Mouse (Mus musculus): ENCODE data around the gene Mrpl40.

DNA sequence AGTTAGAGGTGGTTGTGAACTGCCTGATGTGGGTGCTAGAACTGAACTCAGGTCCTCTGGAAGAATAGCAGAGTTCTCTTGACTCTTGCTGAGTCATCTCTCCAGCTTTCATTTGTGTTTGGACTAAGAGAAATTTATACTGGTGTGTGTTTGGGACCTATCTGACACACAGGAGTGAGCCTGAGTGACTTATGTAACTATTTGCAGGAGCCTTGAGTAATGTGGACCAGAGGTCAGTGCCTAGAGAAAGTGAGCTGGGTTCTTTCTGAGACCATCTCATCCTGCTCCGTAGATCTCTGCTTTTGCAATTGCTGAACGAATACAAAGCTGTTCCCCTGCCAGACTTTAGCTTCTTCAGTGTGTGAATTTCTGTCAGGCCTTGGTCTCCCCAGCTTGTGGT, 45.1 kb upstream of the Mrpl40 start:
- TF ChIP-seq CHD2 (IDR thresholded peaks at IDR 0.05; ENCODE audit: low read depth, low read length) = no peak
- TF ChIP-seq ZNF384 (IDR thresholded peaks at IDR 0.05; ENCODE audit: low read depth, low read length) = no peak
- TF ChIP-seq MAFK (IDR thresholded peaks at IDR 0.05; ENCODE audit: insufficient read depth, low read depth, low read length) = no peak
- TF ChIP-seq ZC3H11A (IDR thresholded peaks at IDR 0.05; ENCODE audit: borderline replicate concordance, low read depth, low read length) = no peak
